Mouse (Mus musculus) cerebellum, adult 18-20 months (tissue): Measurements from ENCODE around the gene Fgg.

Experiments used
- DNase-seq, 2 experiments: peaks; one replicate each; pipeline ENCODE4 v3.0.0; 2021

Fgg gene

GRCm38 (mm10) chr3:83027546-83028251 lies 20.2 kb downstream of the Fgg start:
- no peak for DNase-seq

- DNase-seq, result no peak
These were observed 22.8 kb downstream of the Fgg start for GRCm38 (mm10) chr3:83030331-83030730.

- DNase-seq, result no peak
These were observed 25.3 kb downstream of the Fgg start for GRCm38 (mm10) chr3:83032746-83033308.

GRCm38 (mm10) chr3:83033801-83034200 lies 26.3 kb downstream of the Fgg start:
- no peak for DNase-seq

- no peak for DNase-seq
These were observed 31.3 kb downstream of the Fgg start for GRCm38 (mm10) chr3:83038865-83039264.

- DNase-seq, result no peak
These were observed 32.1 kb downstream of the Fgg start for GRCm38 (mm10) chr3:83039666-83040065.

- no peak for DNase-seq
These were observed 34.9 kb downstream of the Fgg start for GRCm38 (mm10) chr3:83042451-83042850.

GRCm38 (mm10) chr3:83046649-83047048 lies 39.1 kb downstream of the Fgg start:
- DNase-seq, result no peak

GRCm38 (mm10) chr3:83049680-83050079 lies 42.2 kb downstream of the Fgg start, which contains the start of gene Fgb:
TSS of gene Fgb (minus strand) at chr3:83049863.
- DNase-seq, result no peak

GRCm38 (mm10) chr3:83050661-83051060 lies 43.1 kb downstream of the Fgg start:
- DNase-seq, result no peak

- no peak for DNase-seq
These were observed 44.6 kb downstream of the Fgg start for GRCm38 (mm10) chr3:83052102-83052501.

GRCm38 (mm10) chr3:83053126-83053525 lies 45.6 kb downstream of the Fgg start:
- no peak for DNase-seq

- peak; percentile 24 to 33 for DNase-seq
These were observed 46.2 kb downstream of the Fgg start for GRCm38 (mm10) chr3:83053758-83054157.

- DNase-seq, result no peak
These were observed 47.2 kb downstream of the Fgg start for GRCm38 (mm10) chr3:83054759-83055158.

GRCm38 (mm10) chr3:83055281-83056038 lies 47.9 kb downstream of the Fgg start, which contains the start of gene Plrg1:
TSS of gene Plrg1 (plus strand) at chr3:83055522.
- DNase-seq, result peak; percentile 99

GRCm38 (mm10) chr3:83057046-83057445 lies 49.5 kb downstream of the Fgg start:
- DNase-seq, result no peak
